Mouse (Mus musculus) CH12.LX (cell line): ENCODE measurements at regions not wholly inside any gene's neighbourhood (a gene's known extent, or its start where the extent isn't known, plus 50 kb on each side); places are given as distances from the start of the nearest gene placed in this dataset.

Source experiments
- DNase-seq: peaks from one replicate; pipeline ENCODE4 v3.0.0-alpha.2; 2013; ENCODE audit errors: extremely low read depth
- H3K27ac ChIP-seq: 2 replicates; pipeline ENCODE4 v1.5.1; 2012; ENCODE audit warnings: low read depth, mild to moderate bottlenecking, control low read depth, moderate library complexity; ENCODE audit not compliant: insufficient read depth
- H3K27me3 ChIP-seq: replicated peaks from 2 replicates; pipeline ENCODE3; 2012; ENCODE audit warnings: inconsistent platforms
- H3K36me3 ChIP-seq, 2 experiments: replicated peaks in 1 of 2; 2 replicates each; pipeline versions ENCODE3 to v1.6.1; 2012; ENCODE audit warnings: inconsistent platforms in 1 of 2, low read length in 1 of 2, mild to moderate bottlenecking in 1 of 2, mixed read lengths in 1 of 2, moderate library complexity in 1 of 2; ENCODE audit not compliant: control insufficient read depth in 1 of 2, insufficient read depth in 1 of 2
- H3K4me1 ChIP-seq, 2 experiments: 2 replicates each; pipeline ENCODE4 v1.6.1; 2012; ENCODE audit warnings: inconsistent platforms in 1 of 2, moderate library complexity in 1 of 2; ENCODE audit not compliant: insufficient read depth in 2 of 2, control insufficient read depth in 1 of 2
- H3K4me2 ChIP-seq: 2 replicates; pipeline ENCODE4 v1.6.1; 2012; ENCODE audit warnings: low read depth, mild to moderate bottlenecking, control low read depth; ENCODE audit not compliant: poor library complexity, insufficient read depth, severe bottlenecking
- H3K4me3 ChIP-seq, 3 experiments: fragments of 150-350 bp in 1 of 3; sonication (generic) in 1 of 3; replicated peaks in 1 of 3; 2 replicates each; pipeline versions ENCODE3 to v1.5.1; 2011 to 2012; ENCODE audit warnings: low read depth in 2 of 3, low read length in 2 of 3, mild to moderate bottlenecking in 2 of 3, moderate library complexity in 2 of 3, control low read depth in 1 of 3, improper control_type of control experiment in 1 of 3, inconsistent platforms in 1 of 3, mixed read lengths in 1 of 3; ENCODE audit not compliant: poor library complexity in 1 of 3
- H3K79me2 ChIP-seq: replicated peaks from 2 replicates; pipeline ENCODE4 v1.6.1; 2012; ENCODE audit warnings: mild to moderate bottlenecking, moderate library complexity; ENCODE audit not compliant: control insufficient read depth, poor library complexity, insufficient read depth, severe bottlenecking; ENCODE audit errors: extremely low read depth
- H3K9ac ChIP-seq: 2 replicates; pipeline ENCODE4 v1.6.1; 2012; ENCODE audit warnings: low read depth, mild to moderate bottlenecking, control low read depth, moderate library complexity; ENCODE audit not compliant: insufficient read depth
- H3K9me3 ChIP-seq: replicated peaks from 2 replicates; pipeline ENCODE3; 2012; ENCODE audit warnings: low read length, inconsistent platforms, mixed read lengths
- BHLHE40 ChIP-seq: IDR thresholded peaks from 2 replicates; pipeline ENCODE4 v1.6.1; 2011; ENCODE audit warnings: mild to moderate bottlenecking, low read depth, low read length, improper control_type of control experiment
- CHD1 ChIP-seq: IDR thresholded peaks from 2 replicates; pipeline ENCODE4 v1.6.1; 2012; ENCODE audit warnings: low read depth, low read length, improper control_type of control experiment, inconsistent platforms
- CHD2 ChIP-seq: IDR thresholded peaks from 2 replicates; pipeline ENCODE4 v1.6.1; 2011; ENCODE audit warnings: low read length, improper control_type of control experiment
- E2F4 ChIP-seq: IDR thresholded peaks from 2 replicates; pipeline ENCODE4 v1.6.1; 2011; ENCODE audit warnings: low read depth, low read length, improper control_type of control experiment; ENCODE audit not compliant: insufficient replicate concordance
- ELF1 ChIP-seq: IDR thresholded peaks from 2 replicates; pipeline ENCODE4 v1.6.1; 2014; ENCODE audit warnings: low read depth, mild to moderate bottlenecking, inconsistent platforms, low read length, improper control_type of control experiment
- ETS1 ChIP-seq: conservative IDR thresholded peaks from 2 replicates; pipeline ENCODE4 v1.6.1; 2012; ENCODE audit warnings: low read depth, mild to moderate bottlenecking, inconsistent platforms, low read length, improper control_type of control experiment, moderate library complexity
- GABPA ChIP-seq: IDR thresholded peaks from 2 replicates; pipeline ENCODE4 v1.6.1; 2012; ENCODE audit warnings: low read depth, low read length, improper control_type of control experiment, inconsistent platforms; ENCODE audit not compliant: insufficient replicate concordance
- JUN ChIP-seq: IDR thresholded peaks from 2 replicates; pipeline ENCODE4 v1.6.1; 2011; ENCODE audit warnings: low read depth, mild to moderate bottlenecking, low read length, improper control_type of control experiment, moderate library complexity; ENCODE audit not compliant: insufficient read depth
- JUND ChIP-seq: conservative IDR thresholded peaks from 2 replicates; pipeline ENCODE4 v1.6.1; 2011; ENCODE audit warnings: low read depth, low read length, improper control_type of control experiment
- MAFK ChIP-seq: IDR thresholded peaks from 2 replicates; pipeline ENCODE4 v1.6.1; 2011; ENCODE audit warnings: low read length, improper control_type of control experiment; ENCODE audit not compliant: insufficient replicate concordance
- MEF2A ChIP-seq: IDR thresholded peaks from 2 replicates; pipeline ENCODE4 v1.6.1; 2014; ENCODE audit warnings: low read depth, mild to moderate bottlenecking, inconsistent platforms, low read length, improper control_type of control experiment, borderline replicate concordance
- MYC ChIP-seq: IDR thresholded peaks from 2 replicates; pipeline ENCODE4 v1.6.1; 2011; ENCODE audit warnings: low read depth, mild to moderate bottlenecking, improper control_type of control experiment, low read length
- NRF1 ChIP-seq: IDR thresholded peaks from 2 replicates; pipeline ENCODE4 v1.6.1; 2014; ENCODE audit warnings: low read depth, mild to moderate bottlenecking, inconsistent platforms, low read length, improper control_type of control experiment, moderate library complexity
- PAX5 ChIP-seq: IDR thresholded peaks from 2 replicates; pipeline ENCODE4 v1.6.1; 2012; ENCODE audit warnings: low read length, inconsistent platforms, mixed read lengths
- POLR2AphosphoS2 ChIP-seq: IDR thresholded peaks from 2 replicates; pipeline ENCODE4 v1.6.1; 2011; ENCODE audit warnings: low read depth, low read length, improper control_type of control experiment
- RAD21 ChIP-seq: IDR thresholded peaks from 2 replicates; pipeline ENCODE4 v1.6.1; 2011; ENCODE audit warnings: low read depth, mild to moderate bottlenecking, low read length, improper control_type of control experiment, moderate library complexity
- USF1 ChIP-seq: IDR thresholded peaks from 2 replicates; pipeline ENCODE4 v1.6.1; 2014; ENCODE audit warnings: low read depth, mild to moderate bottlenecking, inconsistent platforms, low read length, improper control_type of control experiment
- USF2 ChIP-seq: conservative IDR thresholded peaks from 2 replicates; pipeline ENCODE4 v1.6.1; 2011; ENCODE audit warnings: low read depth, low read length, improper control_type of control experiment
- ZKSCAN1 ChIP-seq: IDR thresholded peaks from 2 replicates; pipeline ENCODE4 v1.6.1; 2012; ENCODE audit warnings: low read depth, inconsistent platforms, low read length, improper control_type of control experiment, borderline replicate concordance
- ZMIZ1 ChIP-seq: IDR thresholded peaks from 2 replicates; pipeline ENCODE4 v1.6.1; 2012; ENCODE audit warnings: low read depth, mild to moderate bottlenecking, inconsistent platforms, low read length, improper control_type of control experiment
- ZNF384 ChIP-seq: IDR thresholded peaks from 2 replicates; pipeline ENCODE4 v1.6.1; 2012; ENCODE audit warnings: low read depth, low read length, improper control_type of control experiment, inconsistent platforms
- dilution Hi-C: fragments of 300-500 bp; cut with MboI; formaldehyde crosslinking; loops from 2 replicates; pipeline ENCODE4 v1.14.3; 2020; ENCODE audit warnings: low sequenced_read_pairs; ENCODE audit not compliant: extremely low pct_unique_long_range_greater_than_20kb, extremely low pct_ligation_motif_present
- in situ Hi-C: fragments of 300-500 bp; cut with MboI; formaldehyde crosslinking; loops from 3 replicates; pipeline ENCODE4 v1.14.3; 2019; ENCODE audit warnings: low sequenced_read_pairs, low pct_ligation_motif_present, low pct_unique_long_range_greater_than_20kb, mixed read lengths

- H3K4me1 ChIP-seq: no peaks in the 10 kb centered on the region
- in situ Hi-C loops: no loop called here
- no peak for DNase-seq
- TF ChIP-seq POLR2AphosphoS2 (no peak), ZKSCAN1 (no peak), USF1 (no peak), PAX5 (no peak), GABPA (no peak), BHLHE40 (no peak), ZNF384 (no peak), JUN (no peak), E2F4 (no peak), ZMIZ1 (no peak), USF2 (no peak), CHD2 (no peak), ETS1 (no peak), MAFK (no peak), MEF2A (no peak), MYC (no peak), RAD21 (no peak), ELF1 (no peak)
- no peaks in the 10 kb centered on the region for H3K79me2 ChIP-seq
- H3K9ac ChIP-seq: no peak overlapping the region
- H3K27ac ChIP-seq: no peak overlapping the region
- no peak overlapping the region for H3K4me2 ChIP-seq
- no peaks in the 10 kb centered on the region for H3K27me3 ChIP-seq
- peaks cover 10% of the 10 kb centered on the region for H3K9me3 ChIP-seq
- dilution Hi-C loops: no loop called here
- no peaks in the 10 kb centered on the region for H3K36me3 ChIP-seq
- H3K4me3 ChIP-seq: no peak overlapping the region
Observed at GRCm38 (mm10) chr8:18217599-18217998, 760.5 kb downstream of the Defb40 start.

GRCm38 (mm10) chr8:18217192-18217591 is 760.9 kb downstream of the Defb40 start:
- dilution Hi-C loops: no loop called here
- Histone ChIP-seq H3K27ac (no peak overlapping the region), H3K4me1 (no peaks in the 10 kb centered on the region), H3K36me3 (no peaks in the 10 kb centered on the region), H3K79me2 (no peaks in the 10 kb centered on the region), H3K27me3 (no peaks in the 10 kb centered on the region)
- no peak for TF ChIP-seq MAFK
- no peak for TF ChIP-seq USF2
- no peak for TF ChIP-seq CHD2
- TF ChIP-seq NRF1: no peak
- TF ChIP-seq JUND: no peak
- TF ChIP-seq CHD1: no peak
- TF ChIP-seq, all 38 proteins: peak for 0
- no peak overlapping the region for H3K9ac ChIP-seq
- H3K9me3 ChIP-seq: peaks cover 10% of the 10 kb centered on the region
- no peak overlapping the region for H3K4me2 ChIP-seq
- no peak overlapping the region for H3K4me3 ChIP-seq
- no peak for DNase-seq
- in situ Hi-C loops: no loop called here
